Mouse (Mus musculus): Measurements from ENCODE around the gene Kcnc1. TPM values are rescaled to one million over a fixed set of nuclear protein-coding genes. Genes with fewer than 3 reads are reported as not detected.

Kcnc1 gene
- polyA plus RNA-seq, 1 experiment from 2014 or later: 8.0 TPM

DNA sequence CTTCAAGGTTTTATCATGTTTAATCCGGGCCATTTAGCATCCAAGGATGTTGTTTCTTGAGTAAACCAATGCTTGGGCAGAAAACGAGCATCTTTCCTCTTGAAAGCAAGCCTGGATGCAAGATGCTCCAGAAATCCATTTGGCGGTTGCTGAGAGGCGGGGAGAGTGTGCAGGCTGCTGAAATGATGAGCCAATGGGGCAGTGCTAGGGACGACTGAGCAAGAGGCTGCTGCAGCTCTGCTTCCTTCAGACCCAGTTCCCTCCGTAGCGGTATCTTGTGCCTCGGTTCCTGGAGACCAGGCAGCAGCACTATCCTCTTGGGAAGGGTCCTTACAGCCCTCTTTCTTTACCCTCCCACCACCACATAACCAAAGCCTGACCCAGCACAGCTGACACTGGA lies 66.0 kb downstream of the Kcnc1 start:
- 67% methylated on average over 8 of the region's 8 CpGs for WGBS
- H3K9ac ChIP-seq (replicated peaks): no peak overlapping the region
- no peak for ATAC-seq

DNA sequence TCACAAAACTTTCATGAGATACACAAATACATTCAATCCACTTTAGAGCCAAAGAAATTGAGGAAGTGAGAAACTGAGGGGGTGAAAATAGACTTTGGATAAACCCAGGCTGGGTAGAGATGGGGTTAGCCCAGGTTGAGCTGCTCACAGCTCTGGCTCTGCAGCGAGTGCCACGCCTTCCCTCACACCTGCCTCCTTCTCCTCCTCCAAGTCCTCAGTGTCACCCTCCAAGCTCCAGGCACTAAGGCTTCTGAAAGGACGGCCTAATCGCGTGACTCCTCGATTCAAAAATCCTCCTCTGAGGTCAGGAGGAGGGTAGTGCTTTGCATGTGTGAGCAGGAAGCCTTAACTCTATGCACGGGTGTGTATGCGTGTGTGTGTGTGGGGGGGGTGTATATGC lies 66.8 kb downstream of the Kcnc1 start:
- ATAC-seq: no peak
- Histone ChIP-seq H3K4me2 (replicated peaks) (no peak overlapping the region), H3K9me3 (no peaks in the 10 kb centered on the region), H3K4me1 (replicated peaks) (peaks cover 12% of the 10 kb centered on the region), H3K27me3 (no peaks in the 10 kb centered on the region), H3K9ac (replicated peaks) (no peak overlapping the region), H3K36me3 (no peaks in the 10 kb centered on the region), H3K4me3 (replicated peaks) (no peak overlapping the region), H3K27ac (no peak overlapping the region)
- 84% methylated on average over 8 of the region's 8 CpGs for WGBS

More for the DNA sequence above, 66.0 kb downstream of the Kcnc1 start:
- H3K4me3 ChIP-seq (replicated peaks): no peak overlapping the region
- no peak overlapping the region for H3K27ac ChIP-seq
- H3K4me1 ChIP-seq (replicated peaks): peaks cover 12% of the 10 kb centered on the region
- no peaks in the 10 kb centered on the region for H3K27me3 ChIP-seq
- no peaks in the 10 kb centered on the region for H3K36me3 ChIP-seq
- no peak overlapping the region for H3K4me2 ChIP-seq (replicated peaks)
- H3K9me3 ChIP-seq: no peaks in the 10 kb centered on the region

DNA sequence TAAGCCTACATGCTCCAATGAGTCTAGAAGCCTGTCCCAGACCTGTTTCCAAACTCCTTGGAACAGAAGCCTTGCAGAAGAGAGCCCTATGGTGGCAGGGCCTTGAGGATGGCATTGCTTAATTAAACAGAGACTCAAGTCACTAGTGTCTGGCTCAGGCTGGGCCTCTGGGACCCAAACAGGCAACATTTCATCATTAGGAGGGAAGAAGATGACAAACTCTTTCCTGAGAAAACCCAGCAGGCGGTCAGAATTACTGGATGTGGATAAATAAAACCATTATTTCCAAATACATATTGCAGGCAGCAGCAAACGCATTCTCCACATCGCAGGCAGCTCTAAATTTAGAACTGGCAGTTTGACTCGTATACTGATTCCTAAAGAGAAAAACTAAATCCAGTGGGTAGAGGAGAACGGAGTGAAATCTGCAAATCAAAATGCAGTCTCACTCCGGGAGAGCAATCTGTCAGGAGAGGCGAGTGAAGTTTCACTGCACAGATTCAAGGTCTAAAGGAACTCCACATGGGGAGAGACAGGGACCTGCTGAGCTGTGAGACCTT lies 70.2 kb downstream of the Kcnc1 start:
- 72% methylated on average over 7 of the region's 7 CpGs for WGBS
- Histone ChIP-seq H3K4me2 (replicated peaks) (no peak overlapping the region), H3K27me3 (no peaks in the 10 kb centered on the region), H3K27ac (peak overlapping the region; percentile 27; the same call in 1 of the 2 replicates), H3K4me3 (replicated peaks) (no peak overlapping the region), H3K4me1 (replicated peaks) (0 out of 2 replicates have a peak, but pooled peaks cover 3% of the 10 kb centered on the region), H3K9ac (replicated peaks) (no peak overlapping the region), H3K9me3 (no peaks in the 10 kb centered on the region), H3K36me3 (no peaks in the 10 kb centered on the region)
- ATAC-seq: no peak

DNA sequence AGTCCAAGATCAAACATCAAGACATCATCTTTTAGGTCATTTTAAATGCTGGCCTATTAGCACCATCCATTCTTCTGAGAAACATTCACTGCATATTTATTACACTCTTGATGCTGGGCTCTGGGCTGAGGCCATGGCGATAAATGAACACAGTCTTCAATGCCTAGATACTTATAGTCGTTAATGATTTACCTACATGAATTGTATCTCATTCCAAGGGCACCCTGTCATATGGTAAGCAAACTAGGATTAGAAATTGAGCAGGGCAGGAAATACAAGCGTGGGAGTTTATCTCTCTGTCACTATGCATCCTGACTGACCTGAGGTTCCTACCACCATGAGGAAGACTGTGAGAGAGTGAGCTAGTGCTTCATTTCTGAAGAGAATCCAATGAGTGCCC lies 73.2 kb downstream of the Kcnc1 start:
- no peaks in the 10 kb centered on the region for H3K27me3 ChIP-seq
- H3K4me3 ChIP-seq (replicated peaks): no peak overlapping the region
- H3K4me1 ChIP-seq (replicated peaks): peaks cover 9% of the 10 kb centered on the region
- H3K9ac ChIP-seq (replicated peaks): no peak overlapping the region
- no peak overlapping the region for H3K27ac ChIP-seq
- no peaks in the 10 kb centered on the region for H3K36me3 ChIP-seq
- no peak for ATAC-seq
- 93% methylated on average over 3 of the region's 3 CpGs for WGBS
- no peaks in the 10 kb centered on the region for H3K9me3 ChIP-seq
- H3K4me2 ChIP-seq (replicated peaks): no peak overlapping the region

DNA sequence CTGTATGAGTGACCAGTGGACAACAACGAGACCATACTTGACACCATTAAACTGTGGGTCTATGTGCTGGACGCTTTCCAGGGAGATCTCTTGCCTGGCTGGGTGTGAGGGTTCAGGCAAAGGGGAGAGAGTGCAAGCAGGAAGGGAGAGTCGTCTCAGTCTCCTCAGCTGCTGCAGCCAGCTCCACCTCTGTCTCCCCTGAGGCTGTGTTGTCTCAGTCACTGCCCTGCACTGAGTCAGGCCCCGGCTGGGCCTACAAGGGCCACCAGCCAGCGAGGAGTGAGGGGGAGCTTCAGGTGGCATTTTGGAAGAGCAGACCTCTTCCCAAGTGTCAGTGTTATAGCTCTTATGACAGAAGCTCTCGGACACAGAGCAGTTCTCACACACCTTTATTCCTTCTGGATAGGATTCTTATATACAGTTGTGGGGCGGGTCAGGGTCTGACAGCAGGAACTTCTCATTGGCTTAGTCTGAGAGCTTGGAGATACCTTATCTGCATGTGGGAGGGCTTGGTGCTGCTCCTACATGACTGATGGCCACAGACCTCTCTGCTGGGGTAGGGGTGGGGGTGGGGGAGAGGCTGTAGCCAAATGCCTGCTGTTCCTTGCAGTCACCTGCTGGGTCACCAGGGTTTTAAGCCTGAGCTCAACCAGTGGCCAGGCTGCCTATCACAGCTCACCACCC lies 74.9 kb downstream of the Kcnc1 start:
- no peak overlapping the region for H3K27ac ChIP-seq

DNA sequence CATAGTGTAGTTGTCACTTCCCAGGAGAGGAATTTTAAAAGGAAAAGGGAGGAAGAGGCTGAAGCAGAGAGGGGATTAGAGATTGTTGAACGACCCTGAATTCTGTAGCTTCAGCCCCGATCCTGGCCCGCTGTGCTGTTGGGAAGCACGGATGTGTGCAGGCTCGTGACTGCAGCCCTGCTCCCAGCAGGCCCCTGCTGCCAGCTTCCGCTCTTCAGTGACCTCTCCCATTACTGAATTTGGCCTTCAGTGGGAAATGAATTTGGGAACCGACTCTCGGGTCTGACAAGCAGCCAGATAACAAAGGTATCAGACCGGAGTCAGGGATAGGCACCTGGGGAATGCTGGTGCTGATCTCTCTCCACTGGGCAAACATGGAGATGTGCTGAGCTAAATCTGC lies 76.8 kb downstream of the Kcnc1 start:
- Histone ChIP-seq H3K9ac (replicated peaks) (peak overlapping the region; percentile 37; the same call in 1 of the 2 replicates), H3K27me3 (no peaks in the 10 kb centered on the region), H3K4me3 (replicated peaks) (no peak overlapping the region), H3K36me3 (no peaks in the 10 kb centered on the region), H3K27ac (peak overlapping the region; percentile 40; the same call in 1 of the 2 replicates), H3K9me3 (no peaks in the 10 kb centered on the region), H3K4me1 (replicated peaks) (peaks cover 6% of the 10 kb centered on the region), H3K4me2 (replicated peaks) (no peak overlapping the region)
- no peak for ATAC-seq
- 14% methylated on average over 9 of the region's 9 CpGs for WGBS

More for the DNA sequence above, 74.9 kb downstream of the Kcnc1 start:
- H3K27me3 ChIP-seq: no peaks in the 10 kb centered on the region
- ATAC-seq: no peak
- H3K9me3 ChIP-seq: no peaks in the 10 kb centered on the region
- WGBS: 73% methylated on average over 7 of the region's 7 CpGs
- H3K9ac ChIP-seq (replicated peaks): no peak overlapping the region
- peaks cover 9% of the 10 kb centered on the region for H3K4me1 ChIP-seq (replicated peaks)
- H3K4me2 ChIP-seq (replicated peaks): no peak overlapping the region
- H3K4me3 ChIP-seq (replicated peaks): no peak overlapping the region
- H3K36me3 ChIP-seq: no peaks in the 10 kb centered on the region

DNA sequence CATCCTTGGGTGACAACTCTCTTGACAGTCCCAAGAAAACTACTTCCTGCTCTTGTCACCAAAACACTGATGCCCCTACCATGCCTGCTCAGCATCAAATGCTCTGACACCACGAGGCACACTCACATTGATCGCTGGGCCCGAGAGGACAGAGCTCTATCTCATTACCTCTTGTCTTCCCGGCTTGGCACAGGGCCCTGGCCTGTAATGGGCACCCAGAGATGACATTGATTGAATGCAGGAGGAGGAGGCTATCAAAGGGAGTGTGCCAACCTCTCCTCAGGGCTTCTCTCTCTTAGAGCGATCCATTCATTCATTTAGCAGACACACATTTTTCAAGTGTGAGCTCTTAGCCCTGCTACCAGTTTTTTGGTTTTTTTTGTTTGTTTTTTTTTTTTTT lies 79.2 kb downstream of the Kcnc1 start:
- no peaks in the 10 kb centered on the region for H3K36me3 ChIP-seq
- H3K9ac ChIP-seq (replicated peaks): no peak overlapping the region
- no peak for ATAC-seq
- no peak overlapping the region for H3K4me3 ChIP-seq (replicated peaks)
- WGBS: 82% methylated on average over 5 of the region's 5 CpGs
- no peaks in the 10 kb centered on the region for H3K27me3 ChIP-seq
- no peaks in the 10 kb centered on the region for H3K9me3 ChIP-seq
- H3K4me2 ChIP-seq (replicated peaks): no peak overlapping the region
- H3K4me1 ChIP-seq (replicated peaks): peaks cover 6% of the 10 kb centered on the region
- no peak overlapping the region for H3K27ac ChIP-seq

DNA sequence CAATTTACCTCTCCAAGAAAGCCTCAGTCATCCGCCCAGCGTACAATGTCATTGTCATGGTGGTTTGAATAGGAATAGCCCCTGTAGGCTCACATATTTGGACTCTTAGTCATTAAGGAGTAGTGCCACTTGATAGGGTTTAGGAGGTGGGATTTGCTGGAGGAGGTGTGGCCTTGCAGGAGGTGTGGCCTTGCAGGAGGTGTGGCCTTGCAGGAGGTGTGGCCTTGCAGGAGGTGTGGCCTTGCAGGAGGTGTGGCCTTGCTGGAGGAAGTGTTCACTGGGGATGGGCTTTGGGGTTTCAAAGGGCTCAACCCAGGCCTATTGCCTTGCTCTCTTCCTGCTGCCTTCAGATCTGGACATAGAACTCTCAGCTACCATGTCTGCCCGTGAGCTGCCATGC lies 81.2 kb downstream of the Kcnc1 start:
- Histone ChIP-seq H3K9me3 (no peaks in the 10 kb centered on the region), H3K27me3 (no peaks in the 10 kb centered on the region), H3K9ac (replicated peaks) (no peak overlapping the region), H3K4me1 (replicated peaks) (peaks cover 11% of the 10 kb centered on the region), H3K4me2 (replicated peaks) (no peak overlapping the region), H3K4me3 (replicated peaks) (no peak overlapping the region), H3K27ac (no peak overlapping the region), H3K36me3 (no peaks in the 10 kb centered on the region)
- WGBS: 87% methylated on average over 3 of the region's 3 CpGs
- ATAC-seq: no peak

DNA sequence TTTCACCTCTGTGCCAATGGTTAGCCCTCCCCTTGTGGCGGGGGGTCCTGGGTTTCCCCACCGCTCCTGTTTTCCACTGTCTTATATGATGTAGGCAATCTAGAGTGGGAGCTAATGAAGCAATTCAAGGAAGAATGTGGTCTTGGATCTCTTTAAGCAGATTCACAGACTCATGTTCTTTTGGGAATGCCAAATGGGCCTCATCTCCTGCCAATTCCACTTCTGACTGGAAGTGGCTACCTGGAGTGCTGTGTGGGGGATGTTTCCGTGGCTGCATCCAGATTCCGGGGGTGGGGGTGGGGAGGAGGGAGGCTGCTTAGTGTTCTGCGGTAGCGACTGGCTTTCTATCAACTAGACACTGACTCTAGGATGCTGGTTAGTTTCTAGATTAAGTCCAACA lies 83.5 kb downstream of the Kcnc1 start:
- no peak overlapping the region for H3K4me3 ChIP-seq (replicated peaks)
- peaks cover 12% of the 10 kb centered on the region for H3K4me1 ChIP-seq (replicated peaks)
- no peak overlapping the region for H3K9ac ChIP-seq (replicated peaks)
- H3K27me3 ChIP-seq: no peaks in the 10 kb centered on the region
- H3K4me2 ChIP-seq (replicated peaks): no peak overlapping the region
- no peaks in the 10 kb centered on the region for H3K36me3 ChIP-seq
- 70% methylated on average over 6 of the region's 6 CpGs for WGBS
- no peaks in the 10 kb centered on the region for H3K9me3 ChIP-seq
- no peak overlapping the region for H3K27ac ChIP-seq
- ATAC-seq: no peak

DNA sequence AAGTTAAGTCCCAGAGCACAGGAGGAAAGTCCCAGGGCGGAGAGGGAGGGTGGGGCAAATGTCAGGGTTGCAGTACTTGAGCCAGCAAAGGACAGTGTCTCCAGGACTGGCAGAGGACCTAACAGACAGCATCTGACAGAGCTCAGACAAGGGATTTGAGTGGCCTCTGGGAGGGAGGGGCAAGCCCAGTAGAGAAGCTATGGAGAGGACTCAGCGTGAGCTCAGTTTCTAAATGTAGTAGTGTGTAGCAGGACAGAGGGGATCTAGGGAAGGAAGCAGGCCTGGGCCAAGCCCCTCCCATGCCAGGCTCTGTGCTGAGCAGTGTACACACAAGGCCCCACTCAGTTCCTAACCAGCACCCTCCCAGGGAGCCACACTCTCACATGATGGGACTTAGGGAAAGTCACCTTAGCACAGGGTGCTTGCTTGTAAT lies 85.8 kb downstream of the Kcnc1 start:
- Histone ChIP-seq H3K9me3 (no peaks in the 10 kb centered on the region), H3K9ac (replicated peaks) (no peak overlapping the region), H3K4me1 (replicated peaks) (peaks cover 12% of the 10 kb centered on the region), H3K36me3 (no peaks in the 10 kb centered on the region), H3K4me2 (replicated peaks) (no peak overlapping the region), H3K27me3 (no peaks in the 10 kb centered on the region), H3K4me3 (replicated peaks) (no peak overlapping the region), H3K27ac (no peak overlapping the region)
- WGBS: 78% methylated on average over 2 of the region's 2 CpGs
- ATAC-seq: no peak

DNA sequence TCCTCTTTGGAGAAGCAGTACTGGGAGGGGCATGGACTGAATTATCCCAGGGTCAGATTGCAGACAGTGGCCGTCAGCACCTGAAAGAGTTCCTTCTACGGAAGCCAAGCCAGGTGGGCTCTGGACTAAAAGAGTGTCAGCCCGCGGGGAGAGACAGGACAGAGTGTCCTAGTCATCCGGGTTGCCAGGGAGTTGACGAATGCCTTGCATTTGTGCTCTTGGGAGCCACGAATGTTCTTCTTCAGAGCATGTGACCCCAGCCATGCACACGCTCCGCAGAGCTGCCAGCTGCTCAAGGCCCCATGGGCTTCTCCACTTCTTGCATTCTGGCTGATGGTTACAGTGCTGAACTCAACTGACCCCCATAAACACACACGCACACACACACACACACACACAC lies 86.8 kb downstream of the Kcnc1 start:
- Histone ChIP-seq H3K4me2 (replicated peaks) (no peak overlapping the region), H3K4me3 (replicated peaks) (no peak overlapping the region), H3K27me3 (no peaks in the 10 kb centered on the region), H3K9me3 (no peaks in the 10 kb centered on the region), H3K36me3 (no peaks in the 10 kb centered on the region), H3K9ac (replicated peaks) (no peak overlapping the region), H3K27ac (no peak overlapping the region), H3K4me1 (replicated peaks) (peaks cover 12% of the 10 kb centered on the region)
- 75% methylated on average over 10 of the region's 10 CpGs for WGBS
- ATAC-seq: 0 out of 2 replicates have a peak, but pooled peaks have one; percentile 28

DNA sequence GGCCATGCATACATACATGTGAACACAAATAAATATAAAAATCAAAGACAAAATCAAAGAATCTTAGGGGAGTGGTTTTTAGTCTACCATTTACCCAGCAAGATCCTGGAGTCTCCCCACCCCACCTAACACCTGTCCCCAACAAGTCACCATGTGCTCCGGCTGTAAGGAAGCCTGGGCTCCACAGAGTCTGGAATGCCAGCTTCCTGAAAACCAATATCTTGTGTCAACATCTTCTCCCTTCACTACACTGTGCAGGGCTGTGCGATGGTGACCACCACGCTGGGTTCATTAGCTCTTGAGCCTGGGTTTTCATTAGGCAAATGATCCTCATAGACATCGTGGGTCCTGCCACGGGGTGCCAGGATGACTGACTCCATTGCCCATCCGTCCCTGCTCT lies 87.9 kb downstream of the Kcnc1 start:
- ATAC-seq: no peak
- no peak overlapping the region for H3K4me2 ChIP-seq (replicated peaks)
- H3K9ac ChIP-seq (replicated peaks): no peak overlapping the region
- H3K4me1 ChIP-seq (replicated peaks): peaks cover 12% of the 10 kb centered on the region
- H3K36me3 ChIP-seq: no peaks in the 10 kb centered on the region
- no peak overlapping the region for H3K27ac ChIP-seq
- no peaks in the 10 kb centered on the region for H3K9me3 ChIP-seq
- no peak overlapping the region for H3K4me3 ChIP-seq (replicated peaks)
- WGBS: 93% methylated on average over 6 of the region's 6 CpGs
- H3K27me3 ChIP-seq: no peaks in the 10 kb centered on the region

DNA sequence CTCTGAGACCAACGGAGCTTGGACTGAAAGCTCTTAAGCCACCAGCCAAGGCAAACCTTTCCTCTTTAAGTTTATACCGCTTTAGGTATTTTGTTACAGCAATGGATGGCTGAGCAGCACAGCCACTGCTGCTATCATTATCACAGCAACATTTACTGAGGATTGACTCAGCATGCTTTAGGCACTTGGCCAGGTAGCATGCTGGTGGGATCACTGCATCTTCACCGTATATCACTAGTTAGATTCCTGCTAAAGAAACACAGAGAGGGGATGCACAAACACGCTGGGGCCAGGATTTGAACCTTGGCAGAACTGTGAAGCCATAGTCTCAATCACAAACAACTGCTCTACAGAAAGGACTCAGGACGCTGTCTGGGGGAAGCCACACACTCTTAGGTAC lies 90.5 kb downstream of the Kcnc1 start:
- H3K4me1 ChIP-seq (replicated peaks): peaks cover 17% of the 10 kb centered on the region
- H3K27me3 ChIP-seq: no peaks in the 10 kb centered on the region
- H3K9ac ChIP-seq (replicated peaks): no peak overlapping the region
- no peak overlapping the region for H3K27ac ChIP-seq
- no peak for ATAC-seq
- no peaks in the 10 kb centered on the region for H3K9me3 ChIP-seq
- H3K36me3 ChIP-seq: no peaks in the 10 kb centered on the region
- H3K4me3 ChIP-seq (replicated peaks): no peak overlapping the region
- 87% methylated on average over 5 of the region's 5 CpGs for WGBS
- no peak overlapping the region for H3K4me2 ChIP-seq (replicated peaks)
